Mouse (Mus musculus) heart, embryonic 14.5 days (tissue): ENCODE measurements at regions not wholly inside any gene's neighbourhood (a gene's known extent, or its start where the extent isn't known, plus 50 kb on each side); places are given as distances from the start of the nearest gene placed in this dataset.

ENCODE experiments used
- ATAC-seq: fragments of 200-750 bp; cut with Nextera tagmentation; 2 replicates; pipeline ENCODE4 v1.8.0; 2017; ENCODE audit warnings: low read depth, moderate TSS enrichment; ENCODE audit not compliant: insufficient number of reproducible peaks, insufficient read depth, low FRiP score
- H3K27ac ChIP-seq, 2 experiments: fragments of 200-500 bp in 1 of 2; fragments of 300-500 bp in 1 of 2; sonication (generic) in 1 of 2; replicated peaks in 1 of 2; 2 replicates each; pipeline ENCODE4 v1.5.1; 2012 to 2014; ENCODE audit warnings: low read depth in 2 of 2, low read length in 2 of 2, control low read depth in 1 of 2, mild to moderate bottlenecking in 1 of 2, mixed read lengths in 1 of 2; ENCODE audit not compliant: control insufficient read depth in 1 of 2, insufficient read depth in 1 of 2
- H3K27me3 ChIP-seq: fragments of 300-500 bp; sonication (generic); 2 replicates; pipeline ENCODE4 v1.6.1; 2014; ENCODE audit warnings: mild to moderate bottlenecking, low read length, control low read depth; ENCODE audit not compliant: control insufficient read depth, insufficient read depth
- H3K36me3 ChIP-seq: fragments of 300-500 bp; sonication (generic); 2 replicates; pipeline ENCODE4 v1.6.1; 2014; ENCODE audit warnings: mild to moderate bottlenecking, control low read depth, low read length, mixed read lengths; ENCODE audit not compliant: control insufficient read depth, insufficient read depth
- H3K4me1 ChIP-seq, 2 experiments: fragments of 200-500 bp in 1 of 2; fragments of 300-500 bp in 1 of 2; sonication (generic) in 1 of 2; 2 replicates each; pipeline ENCODE4 v1.6.1; 2012 to 2014; ENCODE audit warnings: low read length in 2 of 2, control low read depth in 1 of 2, mixed read lengths in 1 of 2; ENCODE audit not compliant: control insufficient read depth in 2 of 2, insufficient read depth in 2 of 2
- H3K4me2 ChIP-seq: fragments of 300-500 bp; sonication (generic); 2 replicates; pipeline ENCODE4 v1.6.1; 2014; ENCODE audit warnings: mild to moderate bottlenecking, low read length
- H3K4me3 ChIP-seq, 2 experiments: fragments of 200-500 bp in 1 of 2; fragments of 300-500 bp in 1 of 2; sonication (generic) in 1 of 2; 2 replicates each; pipeline ENCODE4 v1.5.1; 2012 to 2014; ENCODE audit warnings: low read length in 2 of 2, mild to moderate bottlenecking in 2 of 2, control low read depth in 1 of 2, low read depth in 1 of 2, moderate library complexity in 1 of 2; ENCODE audit not compliant: control insufficient read depth in 1 of 2, insufficient read depth in 1 of 2
- H3K9ac ChIP-seq: fragments of 300-500 bp; sonication (generic); 2 replicates; pipeline ENCODE4 v1.6.1; 2014; ENCODE audit warnings: mild to moderate bottlenecking, low read length
- H3K9me3 ChIP-seq: fragments of 300-500 bp; sonication (generic); 2 replicates; pipeline ENCODE4 v1.6.1; 2016; ENCODE audit warnings: low read length, control low read depth; ENCODE audit not compliant: control insufficient read depth
- whole genome bisulfite sequencing: fragments of 180-500 bp; shearing (Covaris S2); extraction: QIAGEN DNeasy Blood & Tissue Kit; methylation state at CpG from one replicate; pipeline ENCODE4 v1.1.7; 2014; 5-methylcytosine and 5-hydroxymethylcytosine counted together

DNA sequence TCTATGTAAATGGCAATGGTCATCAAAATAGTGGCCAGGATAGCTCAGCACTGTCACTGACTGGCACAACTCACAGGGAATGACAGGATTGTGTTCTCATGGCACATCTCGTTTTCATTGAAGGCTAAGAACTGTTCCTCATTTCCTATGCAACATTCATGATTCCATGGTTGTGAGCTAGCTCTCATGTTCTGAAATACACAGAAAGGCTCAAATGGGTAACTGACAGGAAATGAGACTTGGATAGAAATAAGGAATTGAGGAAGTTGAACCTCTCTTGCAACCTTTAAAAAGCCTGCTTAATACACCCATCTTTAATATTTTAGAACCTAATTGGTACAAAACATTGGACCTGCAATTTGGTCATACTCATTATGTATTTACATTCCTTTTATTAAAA lies 249.1 kb upstream of the Gm10192 start:
- Histone ChIP-seq H3K36me3 (no peaks in the 10 kb centered on the region), H3K9ac (no peak overlapping the region), H3K9me3 (no peaks in the 10 kb centered on the region), H3K4me2 (no peak overlapping the region), H3K27ac (no peak overlapping the region), H3K4me1 (no peaks in the 10 kb centered on the region), H3K27me3 (no peaks in the 10 kb centered on the region), H3K4me3 (no peak overlapping the region)
- WGBS: 67% methylated on average over 1 of the region's 1 CpGs
- ATAC-seq: no peak

DNA sequence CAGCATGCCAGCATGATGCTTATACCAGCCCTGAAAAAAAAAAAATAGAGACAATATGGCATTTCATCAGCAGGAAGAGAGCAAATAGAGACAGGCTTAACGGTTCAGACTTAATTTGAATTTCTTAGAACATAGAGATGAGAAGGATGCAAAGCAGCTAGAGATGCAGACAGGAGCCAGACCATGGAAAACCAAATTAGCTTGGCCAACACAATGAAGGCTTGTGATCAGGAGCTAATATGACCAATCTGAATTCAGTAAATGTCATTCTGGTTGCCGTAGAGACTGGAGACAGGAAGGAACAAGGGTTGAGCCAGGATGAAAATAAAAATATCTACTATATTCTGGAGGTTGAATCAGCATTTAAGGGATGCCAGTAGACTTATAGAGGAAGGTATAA lies 248.3 kb upstream of the Gm10192 start:
- no peak for ATAC-seq
- Histone ChIP-seq H3K4me2 (no peak overlapping the region), H3K27me3 (no peaks in the 10 kb centered on the region), H3K4me1 (no peaks in the 10 kb centered on the region), H3K9me3 (no peaks in the 10 kb centered on the region), H3K36me3 (no peaks in the 10 kb centered on the region), H3K9ac (no peak overlapping the region), H3K4me3 (no peak overlapping the region), H3K27ac (no peak overlapping the region)
- 80% methylated on average over 2 of the region's 2 CpGs for WGBS

DNA sequence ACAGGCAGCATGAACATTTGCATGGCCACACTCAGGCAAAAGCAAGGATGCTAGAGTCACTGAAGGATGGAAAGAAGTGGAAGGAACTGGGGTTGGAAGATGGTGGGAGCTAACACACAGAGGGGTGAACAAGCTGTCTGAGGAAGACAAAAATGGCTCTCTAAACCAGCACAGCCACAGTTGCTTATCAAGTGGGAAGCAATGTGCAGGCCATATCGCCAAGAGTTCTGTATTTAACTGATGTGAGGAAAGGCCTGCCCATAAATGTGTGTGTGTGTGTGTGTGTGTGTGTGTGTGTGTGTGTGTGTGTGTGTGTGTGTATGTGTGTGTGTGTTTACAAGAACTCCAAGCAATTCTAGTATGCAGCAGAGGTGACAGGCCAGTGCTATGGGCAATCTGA lies 236.9 kb upstream of the Gm10192 start:
- H3K36me3 ChIP-seq: no peaks in the 10 kb centered on the region
- no peak for ATAC-seq
- H3K27ac ChIP-seq: no peak overlapping the region
- no peak overlapping the region for H3K4me3 ChIP-seq
- 44% methylated on average over 1 of the region's 1 CpGs for WGBS
- no peaks in the 10 kb centered on the region for H3K27me3 ChIP-seq
- H3K4me1 ChIP-seq: 0 out of 4 replicates have a peak, but pooled peaks cover 0 to 3% of the 10 kb centered on the region in 2 experiments
- H3K9ac ChIP-seq: no peak overlapping the region
- no peaks in the 10 kb centered on the region for H3K9me3 ChIP-seq
- H3K4me2 ChIP-seq: no peak overlapping the region

- H3K4me1 ChIP-seq: 0 out of 4 replicates have a peak, but pooled peaks cover 0 to 3% of the 10 kb centered on the region in 2 experiments
- ATAC-seq: no peak
- H3K4me2 ChIP-seq: no peak overlapping the region
- no peak overlapping the region for H3K4me3 ChIP-seq
- H3K27me3 ChIP-seq: no peaks in the 10 kb centered on the region
- WGBS: 32% methylated on average over 5 of the region's 5 CpGs
- no peak overlapping the region for H3K9ac ChIP-seq
- no peaks in the 10 kb centered on the region for H3K36me3 ChIP-seq
- H3K27ac ChIP-seq: no peak overlapping the region
- H3K9me3 ChIP-seq: no peaks in the 10 kb centered on the region
These were observed 235.7 kb upstream of the Gm10192 start for GRCm38 (mm10) chr4:97418616-97419015.

- H3K9ac ChIP-seq: no peak overlapping the region
- ATAC-seq: no peak
- H3K36me3 ChIP-seq: no peaks in the 10 kb centered on the region
- H3K4me3 ChIP-seq: no peak overlapping the region
- H3K4me2 ChIP-seq: no peak overlapping the region
- H3K27ac ChIP-seq: no peak overlapping the region
- no peaks in the 10 kb centered on the region for H3K9me3 ChIP-seq
- H3K4me1 ChIP-seq: 0 out of 4 replicates have a peak, but pooled peaks cover 0 to 3% of the 10 kb centered on the region in 2 experiments
- H3K27me3 ChIP-seq: no peaks in the 10 kb centered on the region
These were observed 235.0 kb upstream of the Gm10192 start for GRCm38 (mm10) chr4:97417943-97418342.

DNA sequence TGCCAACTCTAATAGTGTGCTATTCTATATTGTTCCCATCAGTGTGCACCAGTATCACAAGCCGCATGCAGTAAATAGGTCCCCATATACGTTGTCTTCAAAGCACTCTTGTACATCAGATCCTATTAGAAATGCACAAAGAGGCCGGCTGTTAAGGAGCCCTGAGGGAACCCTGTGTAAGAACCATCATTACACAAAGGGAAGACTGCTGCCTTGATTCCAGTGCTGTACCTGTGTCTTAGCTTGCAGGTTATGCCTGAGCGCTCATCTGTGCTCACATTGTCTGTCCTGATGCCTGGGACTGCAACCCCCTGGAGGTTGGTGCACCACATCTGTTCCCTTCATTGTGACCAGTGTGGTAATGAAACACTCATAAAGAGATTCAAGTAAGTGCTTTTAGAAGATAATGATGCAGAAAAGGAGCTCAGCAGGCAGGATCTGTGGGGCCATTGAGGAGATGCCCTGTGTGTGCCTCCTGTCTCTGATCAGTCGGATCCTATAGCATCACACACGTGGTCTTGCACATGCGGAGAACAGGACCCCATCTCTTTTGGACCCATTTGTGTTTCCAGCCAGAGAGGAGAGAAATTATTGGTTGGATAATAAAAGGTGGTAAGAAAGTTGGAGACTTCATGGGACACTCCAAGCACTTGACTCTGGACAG lies 225.8 kb upstream of the Gm10192 start:
- Histone ChIP-seq H3K4me2 (no peak overlapping the region), H3K4me1 (no peaks in the 10 kb centered on the region), H3K9me3 (no peaks in the 10 kb centered on the region), H3K27me3 (no peaks in the 10 kb centered on the region), H3K4me3 (no peak overlapping the region), H3K36me3 (no peaks in the 10 kb centered on the region), H3K27ac (no peak overlapping the region), H3K9ac (no peak overlapping the region)
- WGBS: 84% methylated on average over 7 of the region's 7 CpGs
- ATAC-seq: no peak

DNA sequence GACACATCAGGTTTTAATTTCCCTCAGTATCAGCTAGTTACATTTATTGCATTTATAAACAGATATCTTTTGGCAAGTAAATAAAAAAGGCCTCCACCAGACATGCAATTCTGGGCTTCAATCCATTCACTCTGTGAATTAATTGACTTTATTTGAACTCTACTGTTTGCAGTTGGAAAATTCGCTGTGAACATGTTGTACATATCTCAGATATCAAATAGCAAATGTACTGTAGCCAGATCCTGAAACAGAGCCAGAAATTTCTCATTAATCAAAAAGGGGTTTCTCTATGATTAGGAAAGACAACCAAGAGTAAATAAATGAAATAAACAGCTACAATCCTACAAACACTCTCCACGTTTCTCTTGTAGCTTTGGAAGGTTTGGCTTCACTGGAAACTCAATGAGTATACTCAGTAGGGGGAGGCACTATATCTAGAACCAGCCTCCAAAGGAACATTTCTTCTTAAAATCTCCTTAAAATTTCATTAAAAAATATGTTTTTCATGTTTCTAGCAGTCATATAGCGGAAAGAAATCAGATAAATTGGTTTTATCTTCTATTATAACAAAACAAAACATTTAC lies 211.8 kb upstream of the Gm10192 start:
- WGBS: 74% methylated on average over 3 of the region's 3 CpGs
- Histone ChIP-seq H3K9me3 (no peaks in the 10 kb centered on the region), H3K4me2 (no peak overlapping the region), H3K4me1 (no peaks in the 10 kb centered on the region), H3K9ac (no peak overlapping the region), H3K27me3 (no peaks in the 10 kb centered on the region), H3K36me3 (no peaks in the 10 kb centered on the region), H3K27ac (no peak overlapping the region), H3K4me3 (no peak overlapping the region)
- no peak for ATAC-seq

GRCm38 (mm10) chr4:97381084-97381483 lies 198.1 kb upstream of the Gm10192 start:
- Histone ChIP-seq H3K4me3 (no peak overlapping the region), H3K4me1 (peaks cover 0 to 4% of the 10 kb centered on the region in 2 experiments; a peak in 1 of 4 replicates), H3K9me3 (no peaks in the 10 kb centered on the region), H3K4me2 (no peak overlapping the region), H3K27me3 (no peaks in the 10 kb centered on the region), H3K9ac (no peak overlapping the region), H3K27ac (no peak overlapping the region), H3K36me3 (no peaks in the 10 kb centered on the region)
- ATAC-seq: no peak
- WGBS: 43% methylated on average over 3 of the region's 3 CpGs
